ENCODE assay signal across 8 mouse cellular contexts in the genomic region with DNA sequence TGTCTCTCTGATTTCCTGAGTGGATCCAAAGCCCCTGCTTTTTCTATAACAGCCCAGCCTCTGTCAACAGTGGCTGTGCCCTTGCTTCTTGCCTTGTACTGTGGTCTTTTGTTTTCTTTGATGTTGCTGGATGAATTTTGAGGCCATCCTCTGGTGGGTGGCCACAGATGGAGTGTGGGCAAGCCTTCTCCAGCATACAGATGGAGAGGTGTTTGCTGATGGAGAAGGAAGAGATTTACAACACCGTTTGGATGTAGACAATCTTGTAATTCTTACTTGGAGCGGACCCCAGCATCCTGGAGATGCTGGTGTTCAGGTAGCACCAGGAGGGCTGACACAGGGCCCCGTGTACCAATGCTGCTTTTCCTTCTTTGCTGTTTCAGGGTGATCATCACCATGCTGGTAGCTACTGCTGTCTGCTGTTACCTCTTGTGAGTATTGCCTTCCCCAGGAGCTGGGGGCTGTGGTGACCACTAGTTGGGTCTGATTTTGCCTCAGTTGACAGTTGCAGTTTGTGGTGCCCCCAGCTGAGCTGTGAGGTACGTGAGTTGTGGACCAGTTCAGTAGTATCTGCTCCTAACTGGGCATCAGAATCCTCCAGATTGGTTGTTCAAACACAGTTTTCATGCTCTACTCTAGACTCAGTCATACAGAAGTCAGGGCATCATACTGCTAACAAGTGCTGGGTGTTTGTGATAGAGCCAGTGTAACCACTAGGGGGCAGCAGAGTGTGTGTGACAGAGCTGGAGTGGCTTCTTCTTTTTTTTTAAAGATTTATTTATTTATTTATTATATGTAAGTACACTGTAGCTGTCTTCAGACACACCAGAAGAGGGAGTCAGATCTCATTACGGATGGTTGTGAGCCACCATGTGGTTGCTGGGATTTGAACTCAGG. TPM values are rescaled to one million over a fixed set of nuclear protein-coding genes. Genes with fewer than 3 reads are reported as not detected.
DNase-seq lines count a peak whose midpoint lies in the region; ATAC-seq and TF ChIP-seq lines count a peak whose summit lies in the region.

No protein-coding gene starts in this region.

- no peak for ATAC-seq in lung, embryonic 14.5 days (ENCODE audit: insufficient read depth)

- H3K36me3 ChIP-seq in lung, embryonic 14.5 days (ENCODE audit: insufficient read depth): no peaks in the 10 kb centered on the region

- peak; percentile 83 for TF ChIP-seq CTCF in gastrocnemius, adult 2 months (IDR thresholded peaks at IDR 0.05)
- TF ChIP-seq CTCF in lung, embryonic 14.5 days (IDR thresholded peaks at IDR 0.05; ENCODE audit: low read depth): peak; percentile 82

- H3K4me1 ChIP-seq in lung, embryonic 14.5 days (ENCODE audit: insufficient read depth): peaks cover 7% of the 10 kb centered on the region

- H3K9ac ChIP-seq in lung, embryonic 14.5 days: no peak overlapping the region

- DNase-seq in CD4-positive helper T cell, adult 2 months (ENCODE audit: low read depth, low spot score): peak; percentile 76
- peak; percentile 94 for DNase-seq in NIH3T3 (ENCODE audit: low read depth)
- DNase-seq in cerebellum, postnatal 36 days: peak; percentile 77 to 86
- DNase-seq in gastrocnemius, adult 2 months: peak; percentile 86
- peak; percentile 84 for DNase-seq in kidney, postnatal 14 days
- peak; percentile 87 for DNase-seq in lung, embryonic 14.5 days
- DNase-seq in retina, adult 2 months (ENCODE audit: low read depth, low spot score): peak; percentile 67
- DNase-seq in thymus, postnatal 36 days: peak; percentile 49 to 57

- H3K27ac ChIP-seq in gastrocnemius, adult 2 months: peak overlapping the region; percentile 95
- no peak overlapping the region for H3K27ac ChIP-seq in lung, embryonic 14.5 days (ENCODE audit: low read depth)

- WGBS in lung, embryonic 14.5 days: 75% methylated on average over 5 of the region's 5 CpGs

- no peak overlapping the region for H3K4me3 ChIP-seq in gastrocnemius, adult 2 months
- no peak overlapping the region for H3K4me3 ChIP-seq in lung, embryonic 14.5 days (ENCODE audit: low read depth, low read length)

- intact Hi-C loops in gastrocnemius, adult 2 months (cut with DNase I): no loop called here

- no peak overlapping the region for H3K4me2 ChIP-seq in lung, embryonic 14.5 days

- H3K27me3 ChIP-seq in lung, embryonic 14.5 days (ENCODE audit: insufficient read depth, low read length): no peaks in the 10 kb centered on the region

- no peaks in the 10 kb centered on the region for H3K9me3 ChIP-seq in lung, embryonic 14.5 days (ENCODE audit: low read depth, low read length)

RNA-seq across cellular contexts. Expression of a gene that starts 1.7 kb away (rescaled TPM):
- 10 to 100 TPM; 48.3 to 53.7 TPM for total RNA-seq in gastrocnemius, adult 2 months (2021)
- polyA plus RNA-seq in lung, embryonic 14.5 days (2014; fragmentation: Nextera tagmentation; extraction: Ambion mirVana): 7.4 and 7.9 TPM in 2 replicates

RNA-seq across cellular contexts. Expression of a gene that starts 15.5 kb away (rescaled TPM):
- total RNA-seq in gastrocnemius, adult 2 months (2021): 10 to 100 TPM; 17.1 to 20.2 TPM
- polyA plus RNA-seq in lung, embryonic 14.5 days (2014; fragmentation: Nextera tagmentation; extraction: Ambion mirVana): 5.4 and 7.8 TPM in 2 replicates

RNA-seq across cellular contexts. Expression of a gene that starts 33.5 kb away (rescaled TPM):
- total RNA-seq in gastrocnemius, adult 2 months (2021): 10 to 100 TPM; 13.9 to 22.2 TPM
- 43.1 and 47.0 TPM in 2 replicates for polyA plus RNA-seq in lung, embryonic 14.5 days (2014; fragmentation: Nextera tagmentation; extraction: Ambion mirVana)

RNA-seq across cellular contexts. Expression of a gene that starts 50.3 kb away (rescaled TPM):
- not detected for total RNA-seq in gastrocnemius, adult 2 months (2021)
- not detected in 2 replicates for polyA plus RNA-seq in lung, embryonic 14.5 days (2014; fragmentation: Nextera tagmentation; extraction: Ambion mirVana)

RNA-seq across cellular contexts. Expression of a gene that starts 54.6 kb away (rescaled TPM):
- 10 to 100 TPM; 27.8 to 33.5 TPM for total RNA-seq in gastrocnemius, adult 2 months (2021)
- 30.3 and 31.5 TPM in 2 replicates for polyA plus RNA-seq in lung, embryonic 14.5 days (2014; fragmentation: Nextera tagmentation; extraction: Ambion mirVana)
